Mouse (Mus musculus): ENCODE data around the gene Trir.

Gene Trir

DNA sequence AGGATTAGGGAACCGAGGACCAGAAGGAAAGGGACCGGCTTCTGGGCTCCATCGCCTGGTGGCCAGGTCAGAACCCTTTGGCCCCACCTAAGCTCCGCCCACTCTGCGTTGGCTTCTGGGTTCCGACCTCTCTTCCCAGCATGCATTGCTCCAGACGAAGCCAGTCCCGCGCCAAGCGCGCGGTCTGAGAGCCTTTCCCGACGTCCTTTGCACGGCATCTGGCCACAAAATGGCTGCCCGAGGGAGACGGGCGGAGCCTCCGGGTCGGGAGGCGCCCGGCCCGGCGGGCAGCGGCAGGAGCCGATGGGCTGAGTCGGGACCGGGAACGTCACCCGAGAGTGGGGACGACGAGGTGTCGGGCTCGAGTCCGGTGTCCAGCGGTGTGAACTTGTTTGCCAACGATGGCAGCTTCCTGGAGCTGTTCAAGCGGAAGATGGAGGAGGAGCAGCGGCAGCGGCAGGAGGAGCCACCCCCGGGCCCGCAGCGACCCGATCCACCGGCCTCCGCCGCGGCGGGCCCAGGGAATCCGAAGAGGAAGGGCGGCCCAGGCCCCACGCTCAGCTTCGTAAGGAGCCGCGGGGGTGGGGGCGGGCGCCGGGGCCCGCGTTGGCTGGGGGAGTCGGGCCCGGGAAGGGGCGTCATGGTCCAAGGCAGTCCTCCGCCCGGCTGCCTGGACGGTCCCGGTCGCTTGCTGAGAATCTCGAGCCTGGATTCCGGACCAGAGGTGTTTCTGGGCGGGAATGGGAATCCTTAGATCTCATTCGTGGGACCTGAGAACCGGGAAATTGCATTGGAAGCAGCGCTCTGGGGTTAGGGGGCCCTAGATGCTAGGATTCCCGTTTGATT, at the start of gene Trir:
TSS of gene Trir (plus strand) at position 154 of the 846 bp plus-strand sequence.
- peak; percentile 98 for DNase-seq

GRCm38 (mm10) chr8:84977435-84978247, 49.0 kb upstream of the Trir start:
- DNase-seq: peak; percentile 72 to 81

DNA sequence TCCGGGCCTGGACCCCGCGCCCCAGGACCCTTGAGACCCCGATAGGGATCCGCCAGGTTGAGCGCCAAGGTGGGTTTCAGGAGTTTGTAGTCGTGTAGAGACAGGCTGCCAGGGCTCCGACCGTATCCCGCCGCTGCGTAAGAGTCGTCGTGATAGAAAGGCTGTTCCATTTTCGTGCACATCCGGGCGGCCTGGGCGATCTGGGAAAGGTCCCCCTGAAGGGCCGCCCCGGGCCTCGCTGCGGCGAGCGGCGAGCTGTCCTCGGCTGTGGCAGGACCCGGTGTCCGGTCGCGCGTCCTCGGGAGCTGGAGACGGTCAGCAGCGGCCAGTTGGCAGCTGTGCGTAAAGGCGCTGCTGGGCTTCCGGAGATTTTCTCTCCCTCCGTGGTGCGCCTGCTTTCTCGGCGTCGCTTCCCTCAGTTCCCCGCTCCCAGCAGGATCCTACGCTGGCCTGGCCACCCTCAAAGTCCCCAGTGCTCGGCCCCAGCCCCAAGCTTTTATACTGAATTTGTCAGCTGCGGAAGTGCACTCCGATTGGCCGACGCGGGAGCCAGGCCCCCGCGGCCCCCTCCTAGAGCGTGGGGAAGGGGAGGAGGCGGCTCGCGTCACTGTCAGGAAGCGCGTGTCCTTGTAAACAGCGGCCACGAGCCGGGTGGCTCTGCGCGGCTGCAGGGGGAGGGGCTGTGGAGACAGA, 48.2 kb upstream of the Trir start, which contains the start of gene Junb:
TSS of gene Junb (minus strand) at position 471 of the 693 bp plus-strand sequence.
- DNase-seq: peak; percentile 98

DNA sequence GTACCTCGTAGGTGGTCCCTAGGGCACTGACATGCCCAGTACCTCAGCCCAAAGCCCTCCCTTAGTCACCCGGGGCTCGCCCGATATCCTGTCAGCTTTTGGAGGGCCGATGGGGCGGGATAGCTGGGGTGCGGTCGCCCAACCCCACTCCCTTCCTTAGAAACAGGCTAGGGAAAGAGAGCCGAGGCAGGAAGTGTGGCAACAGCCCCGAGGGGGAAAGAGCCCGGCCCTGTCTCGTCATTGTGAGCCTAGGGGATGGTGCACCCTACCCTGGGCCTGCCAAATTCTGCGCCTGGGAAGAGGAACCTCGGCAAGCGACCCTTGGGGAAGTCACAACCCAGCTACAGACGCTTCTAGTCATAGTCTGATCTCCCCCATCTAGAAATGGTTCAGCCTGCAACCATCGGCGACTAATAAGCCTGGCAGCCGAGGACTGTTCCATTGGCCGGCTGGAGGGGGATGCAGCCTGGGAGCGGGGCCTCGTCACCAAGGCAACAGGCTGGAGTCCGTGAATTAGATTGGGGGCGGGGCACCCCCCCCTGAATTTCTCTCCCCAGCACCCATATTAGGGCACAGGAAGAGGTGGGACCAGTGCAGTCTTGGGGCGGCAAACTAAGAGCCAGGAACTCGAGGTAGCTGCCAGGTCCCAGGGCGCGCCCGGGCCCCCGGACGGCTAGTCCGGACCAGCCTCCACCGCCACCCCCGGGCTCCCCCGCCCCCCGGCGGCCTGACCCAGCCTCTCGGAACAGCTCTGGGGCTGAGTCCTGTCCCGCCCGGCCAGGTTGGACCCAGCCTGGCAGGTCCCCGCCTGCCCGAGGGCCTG, 46.8 kb upstream of the Trir start:
- DNase-seq: peak; percentile 96 to 97

DNA sequence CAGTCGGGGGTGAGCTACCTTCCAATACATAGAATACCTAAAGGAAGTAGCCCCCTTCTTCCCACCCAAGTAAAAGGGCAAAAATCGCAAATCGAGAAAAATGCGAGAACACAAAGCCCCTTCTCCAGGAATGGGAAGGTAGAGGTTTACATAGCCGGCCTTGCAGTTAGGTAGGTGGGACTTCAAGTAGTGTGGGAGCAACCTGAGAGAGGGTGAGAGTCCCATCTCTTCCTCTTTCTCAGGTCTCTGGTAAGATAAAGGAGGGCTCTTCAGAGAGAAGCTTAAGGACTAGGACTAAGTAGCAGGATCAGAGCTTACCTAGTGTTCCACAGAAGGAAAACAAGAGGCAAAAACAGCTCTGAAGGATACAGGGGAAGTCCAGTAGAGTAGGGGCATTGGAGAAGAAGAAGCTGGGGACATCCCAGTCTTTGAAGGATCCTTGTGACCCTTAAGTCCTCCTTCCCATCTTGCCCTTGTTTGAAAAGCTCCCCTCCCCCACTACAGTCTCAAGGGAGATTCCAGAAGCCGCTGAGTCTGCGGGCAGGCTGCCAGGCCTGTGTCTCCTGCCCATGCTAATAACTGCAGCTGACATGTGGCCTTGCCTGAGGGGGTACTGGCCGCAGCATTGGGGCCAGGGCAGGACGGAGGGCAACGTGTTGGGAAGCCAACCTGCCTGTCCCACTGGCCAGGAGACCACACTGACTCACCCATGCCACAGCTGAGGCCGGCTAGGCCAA, 45.8 kb upstream of the Trir start:
- peak; percentile 88 to 92 for DNase-seq

DNA sequence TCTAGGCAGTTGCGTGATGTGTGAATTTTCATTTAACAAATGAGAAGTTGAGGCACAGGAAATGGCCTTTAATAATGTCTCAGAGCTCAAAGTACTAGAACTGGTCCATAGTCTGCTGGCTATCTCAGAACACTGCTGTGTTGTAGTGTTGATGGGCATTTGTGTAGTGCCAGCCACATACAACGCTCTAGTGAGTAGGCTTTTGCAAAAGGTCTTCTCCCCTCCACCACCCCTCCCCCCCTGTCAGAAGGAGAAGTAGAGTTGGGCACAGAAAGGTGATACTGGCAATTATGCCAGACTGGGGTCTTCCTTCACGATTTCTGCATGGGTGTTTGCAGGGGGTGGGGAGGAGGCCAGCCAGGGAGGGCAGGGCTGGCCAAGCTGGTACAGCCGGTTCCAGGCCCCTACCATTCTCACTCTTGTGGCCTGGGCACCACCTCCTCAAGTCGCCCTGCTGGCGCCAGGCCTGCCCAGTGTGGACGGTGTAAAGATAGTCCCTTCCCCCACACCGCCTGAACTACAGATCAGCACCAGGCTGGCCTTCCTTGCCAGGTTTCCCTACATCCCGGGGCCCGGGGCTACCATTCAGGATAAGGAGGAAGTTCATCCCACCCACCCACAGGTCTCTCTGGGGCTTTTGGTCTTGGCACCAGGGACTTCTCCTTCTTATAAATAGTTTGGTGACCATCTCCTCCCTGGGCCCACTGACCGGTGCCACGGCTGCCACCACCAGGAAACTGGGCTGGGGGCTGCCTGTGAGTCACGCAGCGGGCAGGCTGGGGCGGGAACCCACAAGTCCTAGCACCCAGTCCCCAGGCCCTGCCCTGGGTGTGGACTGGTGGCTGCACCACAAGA, 44.8 kb upstream of the Trir start:
- DNase-seq: peak; percentile 81 to 88

DNA sequence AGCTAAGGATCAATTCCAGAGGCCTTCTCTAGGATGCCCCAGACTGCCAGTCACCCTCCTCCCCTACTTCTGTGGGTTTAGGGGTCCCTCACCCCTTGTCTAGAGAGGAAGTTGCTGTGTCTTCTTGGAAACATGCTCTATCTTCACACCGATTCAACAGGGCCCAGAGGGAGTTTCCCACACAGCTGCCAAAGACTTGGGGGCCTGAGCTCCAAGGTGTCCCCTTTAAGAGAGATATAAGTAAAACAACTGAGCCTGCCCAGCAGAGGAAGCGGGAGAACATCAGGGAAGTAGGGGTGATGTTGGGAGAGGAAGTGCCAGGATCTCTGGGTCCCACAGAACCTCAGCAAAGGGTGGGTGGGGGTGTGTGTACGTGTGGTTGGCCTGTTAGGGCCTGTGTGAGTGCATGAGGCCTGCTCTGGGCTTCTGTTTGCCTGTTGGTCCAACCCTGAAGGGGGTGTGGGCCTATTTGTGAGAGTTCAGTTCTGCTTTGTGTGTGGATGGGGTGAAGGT, 44.1 kb upstream of the Trir start:
- DNase-seq: peak in 1 of 2 experiments; percentile 34

GRCm38 (mm10) chr8:84984294-84985048, 42.2 kb upstream of the Trir start:
- peak; percentile 87 to 90 for DNase-seq

DNA sequence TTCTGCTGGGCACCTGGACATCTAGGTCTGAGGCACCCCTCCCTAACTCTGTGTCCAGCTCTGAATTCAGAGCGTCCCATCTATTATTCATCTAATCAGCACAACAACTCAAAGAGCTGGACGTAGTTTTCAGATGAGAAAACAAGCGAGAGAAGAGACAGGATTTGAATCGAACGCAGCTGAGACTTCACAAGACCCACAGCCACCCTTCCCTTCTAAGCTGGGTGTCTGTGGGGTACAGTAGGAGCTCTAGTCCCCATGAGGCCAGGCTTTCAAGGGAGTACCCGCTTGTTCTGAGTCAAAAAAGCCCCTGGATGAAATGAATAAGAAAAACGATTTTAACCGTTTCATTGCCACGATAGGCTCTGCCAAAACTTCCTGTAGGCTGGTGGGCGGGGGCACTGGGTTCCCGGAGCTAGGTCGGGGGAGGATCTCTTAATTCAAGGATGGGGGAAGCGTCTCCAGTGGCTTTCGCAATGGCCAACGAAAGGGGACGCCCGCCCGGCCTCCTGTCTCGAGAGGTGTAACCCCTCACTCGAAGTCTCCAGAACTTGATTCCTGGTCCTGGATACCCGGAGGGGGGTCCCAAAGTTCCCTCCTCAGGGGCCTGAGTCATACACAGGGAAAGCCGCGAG, 41.5 kb upstream of the Trir start:
- peak in 1 of 2 experiments; percentile 71 for DNase-seq

DNA sequence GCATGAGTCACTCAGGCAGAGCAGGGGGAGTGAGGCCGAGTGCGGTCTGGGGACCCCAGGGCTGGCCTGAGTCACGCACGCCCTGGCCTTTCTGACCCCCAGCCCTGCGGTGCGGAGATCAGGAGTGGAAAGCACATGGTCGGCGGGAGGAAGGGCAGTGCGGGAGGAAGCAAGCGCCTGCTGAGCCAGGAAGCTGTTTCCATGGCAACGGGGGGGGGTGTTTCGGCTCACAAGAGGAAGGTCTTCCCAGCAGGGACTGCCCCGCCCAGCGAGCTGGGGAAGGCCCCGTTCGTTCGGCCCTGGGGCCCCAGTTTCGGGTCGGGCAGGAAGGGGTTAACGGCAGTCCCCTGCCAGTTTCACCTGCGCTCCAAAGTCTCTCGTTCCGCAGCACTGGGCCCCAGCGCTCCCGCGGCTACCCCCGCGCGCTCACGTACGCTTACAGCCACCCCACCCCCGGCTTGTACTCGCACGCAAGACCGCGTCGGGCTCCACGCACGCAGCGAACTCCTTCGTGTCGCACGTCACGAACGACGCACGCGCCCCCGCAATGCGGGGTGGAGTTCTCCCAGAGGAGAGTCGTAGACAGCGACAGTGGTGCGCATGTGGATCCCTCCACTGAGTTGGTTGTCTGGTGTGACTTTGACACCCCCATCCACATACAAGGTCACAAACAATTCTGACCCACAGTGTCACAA, 40.8 kb upstream of the Trir start:
- peak; percentile 93 to 96 for DNase-seq

DNA sequence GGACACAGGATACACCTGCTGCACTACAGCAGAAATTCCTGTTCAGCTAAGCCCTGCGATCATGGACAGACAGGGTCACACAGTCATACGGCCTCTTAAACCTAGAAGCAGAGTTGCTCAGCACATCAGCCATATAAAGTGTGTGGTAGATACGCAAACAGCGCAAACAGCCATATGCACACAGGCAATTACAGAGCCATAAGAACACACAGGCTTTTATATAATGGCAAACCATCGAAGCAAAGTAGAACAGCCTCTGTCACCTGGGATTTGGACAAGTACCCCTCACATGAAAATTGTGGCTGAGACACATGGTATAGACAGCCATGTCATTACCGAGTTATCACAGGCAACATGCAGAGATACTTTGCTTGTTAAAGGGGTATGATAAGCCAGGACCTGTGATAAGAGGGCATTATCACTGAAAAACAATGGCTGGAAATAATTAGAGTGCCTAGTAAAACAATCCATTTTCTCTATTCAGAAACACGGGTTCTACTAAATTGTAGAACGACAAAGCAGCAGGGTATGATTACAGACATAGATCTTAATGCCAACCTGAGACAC, 40.2 kb upstream of the Trir start:
- DNase-seq: no peak

- no peak for DNase-seq
Observed at GRCm38 (mm10) chr8:84987388-84987787, 39.2 kb upstream of the Trir start.

GRCm38 (mm10) chr8:84987903-84988302, 38.7 kb upstream of the Trir start:
- no peak for DNase-seq

- DNase-seq: peak; percentile 75 to 84
Observed at GRCm38 (mm10) chr8:84989311-84989731, 37.3 kb upstream of the Trir start.

GRCm38 (mm10) chr8:84989810-84990209, 36.8 kb upstream of the Trir start:
- peak; percentile 95 to 96 for DNase-seq

DNA sequence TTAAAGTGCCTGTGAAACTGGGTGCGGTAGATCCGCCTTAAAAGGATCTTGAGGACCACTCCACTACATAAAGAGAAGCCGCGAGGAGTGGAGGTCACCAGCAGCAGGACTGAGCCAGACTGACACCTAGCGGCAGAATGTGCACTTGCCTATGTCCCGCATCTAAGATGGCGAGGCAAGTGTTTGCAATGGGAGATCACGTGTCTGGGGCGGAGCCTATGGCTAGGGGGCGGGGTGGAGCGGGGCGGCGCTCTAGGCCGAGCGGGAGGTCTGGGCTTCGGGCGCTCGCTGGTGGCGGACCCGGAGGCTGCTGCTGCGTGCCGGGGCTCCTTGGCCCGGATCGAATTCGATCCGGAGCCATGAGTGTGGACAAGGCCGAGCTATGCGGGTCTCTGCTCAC, 36.3 kb upstream of the Trir start, which contains the start of gene Hook2:
TSS of gene Hook2 (plus strand) at position 255 of the 400 bp plus-strand sequence.
- DNase-seq: peak; percentile 98 to 99

DNA sequence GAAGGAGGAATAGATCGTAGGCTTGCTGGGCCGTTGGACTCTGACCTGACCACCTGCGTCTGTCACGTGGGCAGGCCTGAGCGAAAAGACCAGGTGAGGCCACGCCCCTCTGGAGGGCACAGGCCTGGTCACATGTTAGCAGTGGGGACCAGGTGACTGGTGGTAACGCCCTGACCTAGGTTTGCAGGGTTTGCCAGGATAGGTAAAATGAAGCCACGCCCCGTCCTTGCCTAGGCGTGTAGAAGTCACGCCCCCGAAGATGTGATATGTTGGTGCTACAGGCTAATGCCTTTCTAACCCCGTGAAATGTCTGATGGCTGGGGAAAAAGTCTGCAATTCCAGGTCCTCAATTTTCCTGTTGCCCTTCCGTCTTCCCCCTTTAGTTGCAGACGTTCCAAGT, 35.8 kb upstream of the Trir start:
- DNase-seq: peak; percentile 89 to 93

GRCm38 (mm10) chr8:84994375-84994774, 32.2 kb upstream of the Trir start:
- DNase-seq: no peak

Data from lung, adult 18-20 months (tissue).